ENCODE assay signal across 22 mouse cellular contexts in the genomic region with DNA sequence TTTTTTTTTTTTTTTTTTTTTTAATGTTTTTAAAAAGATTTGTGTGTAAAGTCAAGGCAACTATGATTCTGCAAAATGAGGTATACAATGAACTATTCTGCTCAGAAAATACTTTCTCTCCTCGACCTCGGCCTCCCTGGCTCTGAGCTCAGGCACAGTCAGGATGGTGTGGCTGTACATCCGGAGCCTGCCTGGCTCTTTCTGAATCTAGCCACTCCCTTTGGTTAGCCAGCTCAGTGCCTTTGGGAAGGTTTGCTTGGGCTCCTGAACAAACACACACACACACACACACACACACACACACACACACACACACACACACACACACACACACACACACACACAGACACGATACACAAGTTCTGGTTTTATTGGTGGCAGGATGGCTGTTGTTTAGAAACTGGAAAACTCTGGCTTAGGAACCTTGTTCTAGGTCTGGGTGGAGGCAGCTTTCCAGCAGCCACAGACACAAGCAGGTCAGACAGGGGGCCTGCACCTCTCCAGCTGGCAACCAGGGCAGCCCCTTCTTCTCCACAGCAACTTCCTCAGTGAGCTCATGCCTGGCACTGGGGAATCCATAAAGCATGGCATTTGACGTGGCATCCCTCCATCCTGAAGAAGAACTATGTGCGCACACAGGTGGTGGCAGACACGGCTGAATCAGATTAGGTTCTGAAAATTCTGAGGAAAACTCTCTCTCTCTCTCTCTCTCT. TPM values are rescaled to one million over a fixed set of nuclear protein-coding genes. Genes with fewer than 3 reads are reported as not detected.
DNase-seq lines count a peak whose midpoint lies in the region; ATAC-seq and TF ChIP-seq lines count a peak whose summit lies in the region.
"Had no signal": no experiment of that assay in that cellular context is flagged by ENCODE, and none has a peak within 500 bp of the region (broad histone marks: within the 10 kb centered on the region; RNA-seq: fewer than 3 reads in every experiment).

No protein-coding gene starts in this region.

- H3K27me3 ChIP-seq in ES-Bruce4 (ENCODE audit: control insufficient read depth, insufficient read depth, low read length, poor library complexity, severe bottlenecking): no peaks in the 10 kb centered on the region
- H3K27me3 ChIP-seq in hindbrain, embryonic 14.5 days (ENCODE audit: control insufficient read depth, insufficient read depth, low read length): no peaks in the 10 kb centered on the region
- H3K27me3 ChIP-seq: heart, embryonic 13.5 days; Patski had no signal

- H3K4me3 ChIP-seq in ES-Bruce4 (ENCODE audit: low read depth, low read length): no peak overlapping the region
- no peak overlapping the region for H3K4me3 ChIP-seq in hindbrain, embryonic 14.5 days (replicated peaks; ENCODE audit: low read length)
- H3K4me3 ChIP-seq: heart, embryonic 13.5 days had no signal

- 81% methylated on average over 7 of the region's 7 CpGs for WGBS in hindbrain, embryonic 14.5 days

- H3K9ac ChIP-seq in ES-Bruce4 (ENCODE audit: low read depth, poor library complexity, severe bottlenecking): no peak overlapping the region
- no peak overlapping the region for H3K9ac ChIP-seq in hindbrain, embryonic 14.5 days
- H3K9ac ChIP-seq: heart, embryonic 13.5 days; lung, embryonic 14.5 days had no signal

- TF ChIP-seq POLR2A in ES-Bruce4 (IDR thresholded peaks at IDR 0.05; ENCODE audit: insufficient read depth, low read length): no peak

- H3K36me3 ChIP-seq in ES-Bruce4 (ENCODE audit: control insufficient read depth, insufficient read depth, low read length, poor library complexity, severe bottlenecking): peaks cover 12% of the 10 kb centered on the region; the same call in 1 of the 2 replicates
- no peaks in the 10 kb centered on the region for H3K36me3 ChIP-seq in hindbrain, embryonic 14.5 days (replicated peaks; ENCODE audit: control insufficient read depth, insufficient read depth)

- TF ChIP-seq EP300 in ES-Bruce4 (IDR thresholded peaks at IDR 0.05; ENCODE audit: insufficient read depth, low read depth, low read length): no peak

- H3K4me1 ChIP-seq in ES-Bruce4 (ENCODE audit: control insufficient read depth, insufficient read depth, low read length): peaks cover 5% of the 10 kb centered on the region
- no peaks in the 10 kb centered on the region for H3K4me1 ChIP-seq in hindbrain, embryonic 14.5 days (replicated peaks; ENCODE audit: control insufficient read depth, insufficient read depth, low read length)

- no peak overlapping the region for H3K4me2 ChIP-seq in hindbrain, embryonic 14.5 days (replicated peaks)
- H3K4me2 ChIP-seq: heart, embryonic 13.5 days; lung, embryonic 14.5 days; midbrain, embryonic 11.5 days had no signal

- no peaks in the 10 kb centered on the region for H3K9me3 ChIP-seq in ES-Bruce4 (replicated peaks; ENCODE audit: control insufficient read depth, insufficient read depth, low read length, poor library complexity, severe bottlenecking)
- H3K9me3 ChIP-seq in hindbrain, embryonic 14.5 days (ENCODE audit: control insufficient read depth, low read length): no peaks in the 10 kb centered on the region
- H3K9me3 ChIP-seq: heart, embryonic 13.5 days had no signal

- no peak for ATAC-seq in hindbrain, embryonic 14.5 days (ENCODE audit: low FRiP score)
- ATAC-seq: CD4-positive, CD25-positive, alpha-beta regulatory T cell, adult 4 months; forebrain, embryonic 14.5 days; hindbrain, postnatal 0 days; Patski had no signal

- no peak for TF ChIP-seq CTCF in ES-Bruce4 (IDR thresholded peaks at IDR 0.05; ENCODE audit: low read depth, low read length)

- H3K27ac ChIP-seq in ES-Bruce4 (ENCODE audit: insufficient read depth, low read length): peak overlapping the region; percentile 87
- no peak overlapping the region for H3K27ac ChIP-seq in hindbrain, embryonic 14.5 days
- H3K27ac ChIP-seq: heart, embryonic 13.5 days; hindbrain, postnatal 0 days; macrophage had no signal

- DNase-seq in cerebellum, postnatal 25 days: peak; percentile 46 to 51
- DNase-seq in cerebellum, adult 11 months: no peak
- peak; percentile 48 for DNase-seq in 3134 (ENCODE audit: extremely low read depth, insufficient read length, low spot score)
- peak; percentile 58 for DNase-seq in brain, adult 2 months (ENCODE audit: low read depth, low spot score)
- DNase-seq in hindbrain, embryonic 14.5 days (ENCODE audit: low spot score): no peak
- DNase-seq in kidney, postnatal 4 days: no peak
- DNase-seq in layer of hippocampus, postnatal 14 days (ENCODE audit: low spot score in 2 of 2): no peak
- DNase-seq: heart, postnatal 4 days; kidney, adult 11 months; kidney, postnatal 10 days; layer of hippocampus, adult 9-11 months; lung, embryonic 14.5 days; right cerebral cortex, postnatal 4 days had no signal

RNA-seq across cellular contexts. Expression of a gene that starts 24.5 kb away (rescaled TPM):
- 64.2 and 66.4 TPM in 2 replicates for polyA plus RNA-seq in ES-Bruce4 (2011; ENCODE audit: insufficient read depth, insufficient read length, low read depth, missing spikeins)
- polyA plus RNA-seq in hindbrain, embryonic 14.5 days (2014; fragmentation: Nextera tagmentation; extraction: Ambion mirVana): 454 and 472 TPM in 2 replicates
- 100 to 1,000 TPM; 219 to 221 TPM for total RNA-seq in layer of hippocampus, postnatal 14 days (2021)

RNA-seq across cellular contexts. Expression of a gene that starts 27.1 kb away (rescaled TPM):
- 22.0 and 22.3 TPM in 2 replicates for polyA plus RNA-seq in ES-Bruce4 (2011; ENCODE audit: insufficient read depth, insufficient read length, low read depth, missing spikeins)
- 4.9 and 6.0 TPM in 2 replicates for polyA plus RNA-seq in hindbrain, embryonic 14.5 days (2014; fragmentation: Nextera tagmentation; extraction: Ambion mirVana)
- 1 to 10 TPM; 4.3 to 5.2 TPM for total RNA-seq in layer of hippocampus, postnatal 14 days (2021)

RNA-seq across cellular contexts. Expression of a gene that starts 31.3 kb away (rescaled TPM):
- polyA plus RNA-seq in ES-Bruce4 (2011; ENCODE audit: insufficient read depth, insufficient read length, low read depth, missing spikeins): 16.8 and 18.2 TPM in 2 replicates
- 15.3 and 19.6 TPM in 2 replicates for polyA plus RNA-seq in hindbrain, embryonic 14.5 days (2014; fragmentation: Nextera tagmentation; extraction: Ambion mirVana)
- 1 to 10 TPM; 9.6 to 9.9 TPM for total RNA-seq in layer of hippocampus, postnatal 14 days (2021)
- total RNA-seq: granulocyte monocyte progenitor cell, adult 5-6 weeks had no signal

RNA-seq across cellular contexts. Expression of a gene that starts 46.1 kb away (rescaled TPM):
- polyA plus RNA-seq in ES-Bruce4 (2011; ENCODE audit: insufficient read depth, insufficient read length, low read depth, missing spikeins): 306 and 325 TPM in 2 replicates
- 190 and 196 TPM in 2 replicates for polyA plus RNA-seq in hindbrain, embryonic 14.5 days (2014; fragmentation: Nextera tagmentation; extraction: Ambion mirVana)
- 10 to 100 TPM; 79.8 to 83.9 TPM for total RNA-seq in layer of hippocampus, postnatal 14 days (2021)

RNA-seq across cellular contexts. Expression of a gene that starts 46.2 kb away (rescaled TPM):
- polyA plus RNA-seq in ES-Bruce4 (2011; ENCODE audit: insufficient read depth, insufficient read length, low read depth, missing spikeins): 10.3 and 10.7 TPM in 2 replicates
- 57.4 and 60.0 TPM in 2 replicates for polyA plus RNA-seq in hindbrain, embryonic 14.5 days (2014; fragmentation: Nextera tagmentation; extraction: Ambion mirVana)
- 10 to 100 TPM; 35.9 to 37.2 TPM for total RNA-seq in layer of hippocampus, postnatal 14 days (2021)

Comparison
In these comparisons a context has a peak if more than half of its experiments do, and no peak if none do; other contexts are left out.
1. DNase-seq: peak in cerebellum, postnatal 25 days (2 of 2), 3134 (single experiment) and brain, adult 2 months (single experiment); none in cerebellum, adult 11 months (single experiment), hindbrain, embryonic 14.5 days (single experiment), kidney, postnatal 4 days (0 of 2) and layer of hippocampus, postnatal 14 days (0 of 2).